In genomic region chr5:125136296-125136995, GRCm38 (mm10) we compare ENCODE assay signal across 7 mouse cellular contexts. TPM values are rescaled to one million over a fixed set of nuclear protein-coding genes. Genes with fewer than 3 reads are reported as not detected.
DNase-seq lines count a peak whose midpoint lies in the region; ATAC-seq and TF ChIP-seq lines count a peak whose summit lies in the region.

No protein-coding gene starts in this region.

- H3K27me3 ChIP-seq in hindbrain, embryonic 10.5 days (ENCODE audit: insufficient read depth, poor library complexity, severe bottlenecking), result no peaks in the 10 kb centered on the region
- H3K27me3 ChIP-seq in hindbrain, embryonic 11.5 days (ENCODE audit: control insufficient read depth, insufficient read depth, low read length), result no peaks in the 10 kb centered on the region
- H3K27me3 ChIP-seq in forebrain, embryonic 11.5 days (ENCODE audit: control insufficient read depth, insufficient read depth, low read length), result no peaks in the 10 kb centered on the region
- no peaks in the 10 kb centered on the region for H3K27me3 ChIP-seq in midbrain, embryonic 10.5 days (ENCODE audit: low read depth, poor library complexity, severe bottlenecking)

- H3K27ac ChIP-seq in hindbrain, embryonic 10.5 days, result peak overlapping the region; percentile 76
- H3K27ac ChIP-seq in hindbrain, embryonic 11.5 days (ENCODE audit: low read depth, low read length), result no peak overlapping the region
- no peak overlapping the region for H3K27ac ChIP-seq in forebrain, embryonic 11.5 days (ENCODE audit: low read depth, low read length)
- H3K27ac ChIP-seq in midbrain, embryonic 10.5 days (replicated peaks), result peak overlapping the region; percentile 57

- 70% methylated on average over 5 of the region's 5 CpGs for WGBS in hindbrain, embryonic 10.5 days
- 60% methylated on average over 5 of the region's 5 CpGs for WGBS in hindbrain, embryonic 11.5 days
- 75% methylated on average over 5 of the region's 5 CpGs for WGBS in forebrain, embryonic 11.5 days
- 80% methylated on average over 5 of the region's 5 CpGs for WGBS in midbrain, embryonic 10.5 days

- H3K36me3 ChIP-seq in hindbrain, embryonic 10.5 days, result 0 out of 2 replicates have a peak, but pooled peaks cover 4% of the 10 kb centered on the region
- no peaks in the 10 kb centered on the region for H3K36me3 ChIP-seq in hindbrain, embryonic 11.5 days (ENCODE audit: control insufficient read depth, insufficient read depth, low read length)
- H3K36me3 ChIP-seq in forebrain, embryonic 11.5 days (ENCODE audit: control insufficient read depth, insufficient read depth, low read length), result no peaks in the 10 kb centered on the region
- H3K36me3 ChIP-seq in midbrain, embryonic 10.5 days, result 0 out of 2 replicates have a peak, but pooled peaks cover 2% of the 10 kb centered on the region

- H3K4me3 ChIP-seq in hindbrain, embryonic 10.5 days, result no peak overlapping the region
- H3K4me3 ChIP-seq in hindbrain, embryonic 11.5 days (ENCODE audit: low read depth, low read length), result no peak overlapping the region
- H3K4me3 ChIP-seq in forebrain, embryonic 11.5 days (ENCODE audit: low read depth, low read length), result no peak overlapping the region
- H3K4me3 ChIP-seq in midbrain, embryonic 10.5 days, result no peak overlapping the region

- DNase-seq in hindbrain, embryonic 10.5 days (ENCODE audit: low spot score), result no peak
- no peak for DNase-seq in hindbrain, embryonic 11.5 days (ENCODE audit: low spot score)
- peak; percentile 60 for DNase-seq in brain, embryonic 14.5 days (ENCODE audit: low read depth)
- no peak for DNase-seq in forebrain, embryonic 11.5 days (ENCODE audit: low spot score)
- no peak for DNase-seq in midbrain, embryonic 10.5 days (ENCODE audit: low spot score)
- DNase-seq in adrenal gland, adult 8-10 months, result no peak

- no peak for TF ChIP-seq POLR2A in brain, embryonic 14.5 days (IDR thresholded peaks at IDR 0.05; ENCODE audit: borderline replicate concordance, extremely low read depth, insufficient read depth, insufficient read length, poor library complexity, severe bottlenecking)

- no peaks in the 10 kb centered on the region for H3K9me3 ChIP-seq in hindbrain, embryonic 10.5 days
- no peaks in the 10 kb centered on the region for H3K9me3 ChIP-seq in hindbrain, embryonic 11.5 days (ENCODE audit: control insufficient read depth, low read length)
- no peaks in the 10 kb centered on the region for H3K9me3 ChIP-seq in forebrain, embryonic 11.5 days (ENCODE audit: control insufficient read depth, low read length)
- no peaks in the 10 kb centered on the region for H3K9me3 ChIP-seq in midbrain, embryonic 10.5 days (replicated peaks)

- ATAC-seq in hindbrain, embryonic 11.5 days (ENCODE audit: low FRiP score), result no peak
- no peak for ATAC-seq in forebrain, embryonic 11.5 days (replicated peaks; ENCODE audit: low FRiP score)
- ATAC-seq in granulocyte monocyte progenitor cell, adult 5-6 weeks (replicated peaks; ENCODE audit: poor library complexity, severe bottlenecking), result no peak

- TF ChIP-seq CTCF in brain, embryonic 14.5 days (IDR thresholded peaks at IDR 0.05; ENCODE audit: borderline replicate concordance, extremely low read depth, insufficient read depth, insufficient read length), result no peak

- H3K9ac ChIP-seq in hindbrain, embryonic 11.5 days (ENCODE audit: low read depth, low read length), result no peak overlapping the region
- peak overlapping the region; percentile 12; the same call in 1 of the 2 replicates for H3K9ac ChIP-seq in forebrain, embryonic 11.5 days (ENCODE audit: low read length)

- no peak overlapping the region for H3K4me2 ChIP-seq in hindbrain, embryonic 11.5 days (replicated peaks; ENCODE audit: low read depth, low read length)
- H3K4me2 ChIP-seq in forebrain, embryonic 11.5 days (ENCODE audit: low read depth, low read length, severe bottlenecking), result no peak overlapping the region

- H3K4me1 ChIP-seq in hindbrain, embryonic 10.5 days (replicated peaks), result peaks cover 99% of the 10 kb centered on the region
- H3K4me1 ChIP-seq in hindbrain, embryonic 11.5 days (replicated peaks; ENCODE audit: control insufficient read depth, insufficient read depth, low read length), result peaks cover 53% of the 10 kb centered on the region
- H3K4me1 ChIP-seq in forebrain, embryonic 11.5 days (replicated peaks; ENCODE audit: control insufficient read depth, insufficient read depth, low read length), result peaks cover 59% of the 10 kb centered on the region
- peaks cover 97% of the 10 kb centered on the region for H3K4me1 ChIP-seq in midbrain, embryonic 10.5 days

RNA-seq across cellular contexts. Expression of gene Ncor2, which starts 42.6 kb away (rescaled TPM):
- polyA plus RNA-seq in hindbrain, embryonic 10.5 days (2016; fragmentation: Nextera tagmentation; extraction: Ambion mirVana), result 18.1 and 19.7 TPM in 2 replicates
- 14.5 and 21.2 TPM in 2 replicates for polyA plus RNA-seq in hindbrain, embryonic 11.5 days (2014; fragmentation: Nextera tagmentation; extraction: Ambion mirVana)
- 31.6 and 71.5 TPM in 2 replicates for polyA plus RNA-seq in brain, embryonic 14.5 days (2012; rRNA removed)
- polyA plus RNA-seq in forebrain, embryonic 11.5 days (2014; fragmentation: Nextera tagmentation; extraction: Ambion mirVana), result 27.3 and 29.5 TPM in 2 replicates
- 16.2 and 19.1 TPM in 2 replicates for polyA plus RNA-seq in midbrain, embryonic 10.5 days (2016; fragmentation: Nextera tagmentation; extraction: Ambion mirVana)
- 100 to 1,000 TPM; 188 to 380 (median 257) TPM for total RNA-seq in adrenal gland, adult 8-10 months (2022)
- total RNA-seq in granulocyte monocyte progenitor cell, adult 5-6 weeks (2014; fragmentation: Nextera tagmentation), result 47.9 and 77.4 TPM in 2 replicates
- 5.3 and 11.8 TPM in 2 replicates for total RNA-seq in granulocyte monocyte progenitor cell, adult 5-6 weeks (2017)

Comparison
In these comparisons a context has a peak if more than half of its experiments do, and no peak if none do; other contexts are left out.
1. H3K27ac ChIP-seq: peak in hindbrain, embryonic 10.5 days (single experiment) and midbrain, embryonic 10.5 days (single experiment); none in hindbrain, embryonic 11.5 days (single experiment) and forebrain, embryonic 11.5 days (single experiment).